Mouse (Mus musculus) layer of hippocampus, postnatal 25 days (tissue): ENCODE results near the gene Gpr87. TPM values are rescaled to one million over a fixed set of nuclear protein-coding genes. Genes with fewer than 3 reads are reported as not detected.

Experiments
- DNase-seq, 2 experiments: peaks; one replicate each; pipeline ENCODE4 v3.0.0; 2022; ENCODE audit warnings: mixed read lengths in 2 of 2, low spot score in 1 of 2; ENCODE audit errors: extremely low spot score in 1 of 2
- total RNA-seq, 2 experiments: library from RNA; stranded (reverse); gene quantifications; 2 replicates each; pipeline ENCODE4 v1.2.3; 2021

The Gpr87 gene
- total RNA-seq, 2 experiments from 2014 or later = not detected

DNA sequence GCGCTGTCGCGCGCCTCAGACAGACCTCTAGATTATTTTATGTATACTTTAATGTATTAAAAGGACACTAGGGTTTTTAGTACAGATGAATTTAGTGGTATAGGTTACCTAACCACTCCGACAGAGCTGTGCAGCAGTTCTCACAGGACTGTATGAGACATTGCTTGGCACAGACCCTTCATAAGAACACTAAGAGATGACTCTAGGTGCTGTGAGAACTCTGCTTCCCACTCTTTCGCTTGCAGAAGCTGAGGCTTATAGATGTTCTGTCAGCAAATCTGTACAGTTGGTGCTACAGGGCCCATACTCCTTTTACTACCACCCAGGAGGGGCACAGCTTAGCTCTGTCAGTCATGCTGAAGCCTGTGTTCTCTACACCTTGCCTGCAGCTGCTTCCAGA, 3.2 kb downstream of the Gpr87 start:
- DNase-seq = no peak

DNA sequence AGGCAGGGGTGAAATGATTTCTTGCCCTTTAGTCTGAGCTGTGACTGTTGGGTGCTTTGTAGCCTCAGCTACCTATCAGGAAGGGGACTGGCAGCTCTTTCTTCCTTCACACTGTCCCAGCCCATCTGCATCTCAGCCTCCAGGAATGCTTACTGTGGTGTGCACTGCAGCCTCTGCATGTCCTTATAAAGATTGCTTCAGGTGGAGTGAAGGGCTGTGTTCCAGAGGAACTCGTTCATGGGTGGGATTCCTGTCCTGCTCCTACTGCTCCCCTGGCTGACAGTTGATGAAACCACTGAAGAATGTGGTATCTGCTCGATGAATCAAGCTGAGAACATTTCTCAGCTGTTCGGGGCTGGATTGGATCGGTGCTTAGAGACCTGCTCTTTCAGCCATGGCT, 7.6 kb downstream of the Gpr87 start:
- DNase-seq = no peak

DNA sequence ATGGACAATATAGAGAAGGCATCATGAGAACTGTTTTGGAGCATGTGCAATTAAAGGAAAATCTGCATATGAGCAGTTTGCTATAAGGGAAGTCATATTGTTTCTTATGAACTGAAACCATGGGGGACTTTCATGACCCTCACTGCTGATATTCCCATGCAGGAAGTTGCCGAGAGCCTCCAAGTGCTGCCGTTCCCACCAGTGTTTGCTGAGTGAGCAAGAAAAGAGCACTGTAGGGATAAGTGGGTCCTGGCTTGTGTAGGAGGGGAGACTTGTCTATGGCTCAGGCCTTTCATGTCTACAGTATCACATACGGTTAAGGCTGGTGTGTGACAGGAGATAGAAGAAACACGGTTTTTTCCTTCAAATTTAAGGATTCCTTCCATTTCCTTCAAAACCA, 9.2 kb downstream of the Gpr87 start:
- DNase-seq = no peak

DNA sequence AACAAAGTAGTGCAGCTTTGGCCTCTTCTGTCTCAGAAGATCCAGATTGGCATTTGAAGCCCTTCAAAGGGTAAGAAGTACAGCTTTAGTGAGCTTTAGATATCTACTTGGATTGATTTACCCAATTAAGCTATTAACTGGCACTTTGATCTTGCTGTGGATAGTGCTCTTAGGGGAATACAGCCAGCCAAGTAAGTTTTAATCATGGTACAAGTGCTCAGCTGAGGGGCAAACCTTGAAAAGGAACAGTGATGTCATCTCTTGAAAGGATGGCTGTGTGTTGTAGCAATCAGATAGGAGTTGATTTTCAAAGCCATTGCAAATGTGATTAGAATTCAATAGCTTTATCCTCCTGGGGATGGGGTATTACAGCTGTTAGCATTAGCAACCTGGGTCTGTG, 12.8 kb downstream of the Gpr87 start:
- DNase-seq = no peak

DNA sequence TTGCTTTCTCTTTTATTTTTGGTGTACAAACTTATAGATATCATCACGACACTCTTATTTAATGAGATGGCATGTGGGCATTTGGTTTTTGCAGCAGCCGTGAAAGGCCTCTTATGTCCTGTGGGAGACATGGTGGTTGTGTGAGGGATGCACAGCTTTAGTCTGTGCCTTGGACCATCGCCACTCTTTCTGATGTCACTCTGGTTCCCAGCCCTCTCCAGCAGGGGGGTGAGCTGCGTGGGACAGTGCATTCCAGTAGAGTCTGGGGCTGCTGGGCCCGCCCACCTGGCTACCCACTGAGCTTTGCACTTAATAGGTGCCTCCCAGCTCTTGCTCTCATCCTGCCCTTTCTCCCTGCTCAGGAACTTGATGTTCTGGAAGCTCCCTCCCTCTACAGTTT, 13.8 kb downstream of the Gpr87 start:
- no peak for DNase-seq

DNA sequence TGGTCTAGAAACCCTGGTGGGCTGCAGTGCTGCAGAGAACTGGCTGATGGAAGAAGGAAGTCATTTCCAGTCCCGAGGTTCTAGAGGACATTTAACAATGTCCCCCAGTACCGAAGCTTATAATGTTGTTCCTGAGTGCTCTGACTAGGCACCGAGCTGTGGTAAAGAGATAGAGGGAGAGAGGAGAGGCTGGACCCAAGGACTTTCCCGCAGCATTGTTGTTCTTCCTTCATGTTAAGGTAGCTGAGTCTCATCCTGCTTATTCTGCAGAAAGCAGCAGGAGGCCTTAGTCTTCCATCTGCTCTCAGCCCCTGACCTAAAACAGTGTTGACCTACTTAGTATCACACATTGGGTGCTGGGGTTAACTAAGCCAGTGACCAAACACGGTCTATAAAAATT, 18.0 kb downstream of the Gpr87 start:
- no peak for DNase-seq

DNA sequence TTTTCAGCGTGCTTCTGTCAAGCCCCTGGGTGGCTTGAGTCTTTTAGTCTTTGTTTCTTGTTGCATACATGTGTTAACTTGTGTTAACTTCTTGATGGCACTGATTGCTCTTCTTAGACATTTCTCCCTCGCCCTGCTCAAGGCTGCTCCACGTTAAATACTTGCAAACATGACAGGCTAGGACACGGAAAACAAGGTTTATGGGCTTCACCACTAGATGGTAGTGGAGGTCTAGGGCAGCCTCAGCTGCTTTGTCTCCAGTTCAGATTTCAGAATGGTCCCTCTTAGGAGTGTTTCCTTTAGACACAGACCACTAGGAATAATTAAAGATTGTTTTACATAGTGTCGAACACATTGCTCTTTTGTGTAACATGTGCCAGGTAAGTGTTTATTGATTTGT, 19.7 kb downstream of the Gpr87 start:
- peak in 1 of 2 experiments; percentile 39 for DNase-seq

DNA sequence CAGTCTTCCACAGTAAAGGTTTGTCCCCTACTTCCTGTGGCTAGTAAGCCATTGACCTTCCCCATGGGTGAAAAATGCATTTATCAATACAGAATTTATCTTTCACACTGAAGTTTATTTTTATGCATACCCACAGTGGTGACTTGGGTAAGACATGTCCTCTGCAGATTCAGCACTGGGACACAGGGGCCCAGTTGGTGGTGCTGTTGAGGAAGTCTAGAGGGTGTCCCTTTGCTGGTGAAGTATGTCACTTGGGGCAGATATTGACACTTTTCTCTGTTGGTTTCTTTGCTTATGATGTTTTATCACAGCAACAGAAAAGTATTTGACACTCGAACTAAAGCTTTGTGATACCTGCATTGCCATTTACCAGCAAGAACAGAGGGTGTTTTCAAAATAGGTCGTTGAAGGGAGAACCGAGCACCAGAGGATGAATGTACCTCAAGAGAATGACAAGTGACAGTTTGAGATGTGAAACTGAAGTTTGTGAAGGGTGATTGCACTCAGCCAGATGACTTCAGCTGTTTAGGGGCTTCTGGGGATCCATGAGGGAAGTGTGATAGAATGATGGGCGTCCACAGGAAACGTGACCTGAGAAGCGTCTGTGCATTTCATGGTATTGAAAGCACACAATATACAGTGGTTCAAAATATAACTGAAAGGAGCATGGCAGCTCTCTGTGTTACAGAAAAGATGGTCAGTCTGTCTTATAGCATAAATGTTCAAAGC, 20.3 kb downstream of the Gpr87 start:
- no peak for DNase-seq

DNA sequence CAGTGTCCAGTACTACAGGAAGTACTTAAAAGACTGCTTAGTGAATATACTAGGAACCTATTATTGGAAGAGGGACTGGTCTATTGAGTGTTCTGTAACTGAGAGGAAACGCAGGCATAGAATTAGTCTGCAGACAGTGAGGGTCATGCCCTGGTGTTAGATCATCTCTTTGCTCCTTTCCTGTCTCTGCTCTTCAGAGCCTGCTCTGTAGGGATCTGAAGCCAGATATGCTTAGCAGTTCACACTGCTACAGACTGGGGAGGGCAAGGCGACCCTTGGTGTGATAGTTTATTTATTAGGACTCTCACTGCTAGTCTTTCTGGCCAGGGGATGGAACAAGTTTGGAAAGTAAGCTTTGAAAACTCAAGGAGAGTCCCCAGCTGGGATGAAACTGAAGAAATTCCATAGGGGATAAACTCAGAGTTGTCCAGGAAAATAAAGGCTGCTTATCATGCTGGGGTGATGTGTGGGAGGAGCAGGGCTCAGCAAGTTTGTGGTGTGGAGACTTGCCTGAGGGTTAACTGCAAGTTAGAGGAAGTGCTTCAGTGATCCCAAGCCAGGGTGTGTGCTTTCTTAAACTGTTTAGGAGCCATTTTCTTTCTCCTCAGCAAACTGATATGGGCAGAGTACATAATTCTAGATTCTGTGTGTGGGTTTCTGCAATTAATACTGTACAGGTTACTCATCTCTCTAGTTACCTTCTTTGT, 24.8 kb downstream of the Gpr87 start:
- no peak for DNase-seq

DNA sequence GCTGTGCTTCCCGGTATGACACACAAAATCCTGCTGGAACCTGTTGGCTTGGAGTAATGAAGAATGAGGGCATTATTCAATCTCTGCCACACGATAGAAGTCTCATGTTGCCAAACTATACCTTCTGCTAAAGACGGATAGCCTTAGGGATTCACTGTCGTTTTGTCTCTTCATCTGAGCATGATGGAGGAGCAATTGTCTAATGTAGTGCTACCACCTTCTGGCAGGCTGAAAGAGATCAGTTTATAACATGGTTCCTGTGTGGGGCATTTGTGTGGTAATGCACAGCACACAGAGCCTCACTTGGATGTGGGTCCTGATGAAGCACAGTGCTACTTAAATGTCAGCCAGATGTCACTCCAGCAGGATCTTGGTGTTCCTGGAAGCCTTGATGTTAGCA, 25.7 kb downstream of the Gpr87 start:
- no peak for DNase-seq

DNA sequence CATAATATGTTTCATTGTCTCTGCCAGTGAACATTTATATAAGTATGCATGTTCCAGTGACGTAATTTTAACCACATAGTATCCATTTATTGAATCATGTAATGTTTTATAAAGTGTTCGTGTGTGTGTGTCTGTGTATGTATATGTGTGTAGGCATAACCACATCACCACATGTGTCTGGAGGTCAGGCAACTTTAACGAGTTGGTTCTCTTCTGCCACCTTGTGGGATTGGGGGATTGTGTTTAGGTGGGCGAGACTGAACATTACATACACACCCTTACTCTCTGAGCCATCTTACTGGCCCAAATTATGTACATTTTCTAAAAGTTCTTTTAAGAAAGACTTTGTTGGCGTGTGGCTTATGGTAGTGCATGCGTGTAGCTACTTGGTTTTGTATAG, 26.4 kb downstream of the Gpr87 start:
- no peak for DNase-seq

DNA sequence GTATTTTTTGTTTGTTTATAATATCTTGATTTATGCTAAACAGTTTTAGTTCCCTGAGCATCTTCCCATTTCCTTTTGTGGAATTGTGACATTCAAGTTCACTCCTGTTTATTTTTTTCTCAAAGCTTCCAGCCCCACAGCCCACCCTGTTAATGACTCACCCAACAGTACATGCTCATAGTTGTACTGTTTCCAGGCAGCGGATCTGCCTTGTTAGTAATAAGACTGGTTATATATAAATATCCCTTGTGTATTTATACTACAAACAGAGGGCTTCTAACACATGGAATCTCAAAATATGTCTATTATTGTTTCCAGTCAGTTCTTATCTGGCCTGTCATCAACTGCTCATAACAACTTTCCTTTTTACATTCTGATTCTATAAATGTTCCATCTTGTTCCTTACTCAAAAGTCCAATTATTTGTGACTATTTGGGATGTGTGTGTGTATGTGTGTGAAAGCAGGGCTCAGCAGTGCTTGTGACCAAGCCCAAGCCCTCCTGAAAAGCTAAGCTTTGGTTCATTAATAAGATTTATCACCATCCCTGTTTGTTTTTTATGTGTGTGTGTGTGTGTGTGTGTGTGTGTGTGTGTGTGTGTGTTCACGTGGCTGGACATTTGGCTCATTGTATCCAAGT, 27.4 kb downstream of the Gpr87 start:
- no peak for DNase-seq

DNA sequence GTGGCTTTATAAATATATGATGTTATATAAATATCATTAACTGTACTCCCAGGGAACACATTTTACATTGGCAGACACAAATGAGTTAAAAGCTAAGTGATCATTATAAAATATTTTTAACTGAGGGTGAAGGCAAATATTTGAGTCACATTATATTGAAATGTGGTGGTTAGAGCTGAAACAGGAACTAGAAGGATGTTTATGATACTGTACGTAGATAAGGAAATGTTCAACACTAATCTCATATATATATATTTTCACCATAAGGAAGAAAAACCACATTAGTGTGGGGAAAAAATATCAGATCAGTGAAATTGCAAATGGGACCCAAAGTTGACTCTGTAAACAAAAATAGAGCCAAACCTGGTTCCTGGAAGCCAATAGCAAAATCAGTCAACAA, 34.4 kb downstream of the Gpr87 start:
- DNase-seq = no peak

DNA sequence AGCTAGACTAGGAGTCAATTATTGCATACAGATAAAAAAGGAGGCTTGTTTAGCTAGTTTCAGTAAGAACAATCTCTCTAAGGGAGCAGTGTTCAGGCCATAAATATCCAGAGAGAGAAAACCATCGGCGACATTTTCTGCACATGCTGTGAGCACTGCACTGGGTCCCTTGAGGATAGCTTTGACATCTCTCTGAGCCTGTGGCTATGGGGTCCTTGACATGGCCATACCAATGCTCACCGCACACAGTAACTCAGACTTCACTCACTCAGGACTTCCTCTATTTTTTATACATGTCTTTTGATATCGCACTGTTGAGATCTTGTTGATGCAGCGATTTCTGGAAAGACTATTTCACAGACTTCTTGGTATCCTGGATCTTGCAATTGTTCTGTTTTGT, 37.9 kb downstream of the Gpr87 start:
- DNase-seq = no peak

DNA sequence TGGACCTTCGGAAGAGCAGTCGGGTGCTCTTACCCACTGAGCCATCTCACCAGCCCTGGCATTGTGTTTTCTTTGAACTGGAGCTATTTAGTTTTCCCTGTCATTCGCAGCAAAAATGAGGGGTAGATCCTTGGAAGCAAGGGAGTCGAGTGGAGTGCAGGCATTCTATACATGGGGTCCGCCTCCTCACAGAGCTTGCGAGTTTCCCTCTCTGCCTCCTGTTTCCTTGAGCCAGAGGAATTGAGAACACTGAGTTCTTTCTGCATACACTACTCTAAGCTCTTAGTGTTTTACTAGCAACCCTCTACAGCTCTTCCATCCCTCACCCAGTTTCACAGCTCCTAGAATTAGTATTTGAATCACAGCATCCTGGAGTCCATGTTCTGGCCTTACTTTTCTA, 39.5 kb downstream of the Gpr87 start:
- DNase-seq = no peak

DNA sequence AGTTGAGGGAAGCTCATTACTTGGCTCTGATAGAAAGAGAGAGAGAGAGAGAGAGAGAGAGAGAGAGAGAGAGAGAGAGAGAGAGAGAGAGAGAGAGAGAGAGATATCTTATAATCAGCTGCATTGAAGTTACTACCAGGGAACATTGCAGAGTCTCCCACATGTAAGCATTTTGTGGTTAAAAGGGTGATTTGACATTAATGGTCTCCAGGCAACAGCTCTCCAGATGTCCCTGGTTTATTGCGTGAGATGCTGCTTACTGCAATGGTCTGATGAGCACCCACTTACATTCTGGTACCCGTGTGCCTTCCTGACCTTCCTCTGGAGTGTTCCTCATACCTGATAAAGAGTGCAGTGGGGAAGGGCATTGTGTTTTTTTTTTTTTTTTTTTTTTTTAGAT, 40.0 kb downstream of the Gpr87 start:
- DNase-seq = no peak

DNA sequence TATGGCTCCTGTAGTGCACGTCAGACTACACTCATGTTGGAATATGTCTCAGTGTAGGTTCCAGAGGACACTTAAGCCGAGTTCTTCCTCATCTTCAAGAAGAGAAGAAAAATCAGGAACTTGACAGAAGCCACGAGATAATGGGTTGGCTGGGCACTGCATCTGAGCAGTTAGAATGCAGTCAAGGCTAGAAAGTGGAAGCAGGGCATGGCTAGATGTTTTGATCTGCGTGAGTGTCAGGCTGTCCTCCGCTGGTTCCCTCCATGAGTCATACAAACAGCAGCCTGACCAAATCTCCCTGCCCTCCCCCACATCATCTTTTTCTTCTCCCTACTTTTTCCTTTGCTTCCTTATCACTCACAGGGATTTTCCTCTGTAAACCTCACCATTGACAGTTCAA, 41.5 kb downstream of the Gpr87 start, which contains the start of gene P2ry14:
TSS of gene P2ry14 (minus strand) at position 195 of the 400 bp plus-strand sequence.
- DNase-seq = no peak

DNA sequence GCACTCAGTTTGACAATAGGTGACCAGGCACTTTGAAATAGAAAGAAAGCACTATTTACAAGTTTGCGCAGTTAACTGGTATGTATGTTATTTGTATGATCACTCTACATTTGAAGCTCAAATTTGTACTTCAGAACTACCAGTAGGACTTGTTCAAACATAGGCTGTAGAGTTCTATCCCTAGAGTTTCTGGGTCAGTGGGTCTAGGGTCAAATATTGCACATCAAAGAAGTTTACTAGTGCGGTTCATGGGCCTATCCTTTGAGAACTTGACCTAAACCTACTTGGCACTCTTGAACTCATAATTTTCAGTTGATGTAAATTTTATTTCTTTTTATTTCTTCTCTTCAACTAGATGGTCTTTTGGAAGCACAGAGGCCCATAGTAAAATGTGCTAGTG, 44.3 kb downstream of the Gpr87 start:
- no peak for DNase-seq

DNA sequence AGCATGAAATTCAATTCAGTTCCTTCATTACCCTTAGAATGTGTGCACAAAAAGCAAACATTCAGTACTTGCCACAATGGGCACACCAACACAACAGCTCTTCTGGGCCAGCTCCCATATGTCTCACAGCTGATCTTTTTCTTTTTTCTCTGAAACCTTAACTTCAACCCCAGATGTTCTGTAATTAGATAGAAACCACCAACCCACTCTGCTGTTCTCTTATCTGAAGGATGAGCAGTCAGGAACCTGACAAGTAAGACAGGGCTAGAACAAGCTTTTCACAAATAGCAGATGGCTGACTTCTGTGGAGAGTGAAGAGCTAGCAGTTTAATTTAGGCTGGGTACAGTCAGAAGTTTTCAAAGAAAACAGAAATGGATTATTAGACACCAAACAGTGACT, 45.3 kb downstream of the Gpr87 start:
- no peak for DNase-seq

DNA sequence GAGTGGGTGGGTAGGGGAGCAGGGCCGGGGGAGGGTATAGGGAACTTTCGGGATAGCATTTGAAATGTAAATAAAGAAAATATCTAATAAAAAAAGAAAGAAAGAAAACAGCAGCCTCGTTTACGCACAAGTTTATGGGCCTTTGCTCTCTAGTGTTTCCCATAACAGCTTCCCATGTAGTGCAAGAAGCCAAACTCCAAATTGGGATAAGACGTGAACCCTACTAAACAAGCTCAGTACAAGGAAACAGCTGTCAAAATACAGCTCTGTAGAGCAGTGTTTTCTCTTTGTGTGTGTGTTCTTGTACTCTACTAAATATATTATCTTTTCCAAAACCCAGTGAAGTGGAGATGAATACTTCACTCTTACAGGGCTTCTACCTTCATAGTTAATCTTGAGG, 49.7 kb downstream of the Gpr87 start:
- DNase-seq = no peak

DNA sequence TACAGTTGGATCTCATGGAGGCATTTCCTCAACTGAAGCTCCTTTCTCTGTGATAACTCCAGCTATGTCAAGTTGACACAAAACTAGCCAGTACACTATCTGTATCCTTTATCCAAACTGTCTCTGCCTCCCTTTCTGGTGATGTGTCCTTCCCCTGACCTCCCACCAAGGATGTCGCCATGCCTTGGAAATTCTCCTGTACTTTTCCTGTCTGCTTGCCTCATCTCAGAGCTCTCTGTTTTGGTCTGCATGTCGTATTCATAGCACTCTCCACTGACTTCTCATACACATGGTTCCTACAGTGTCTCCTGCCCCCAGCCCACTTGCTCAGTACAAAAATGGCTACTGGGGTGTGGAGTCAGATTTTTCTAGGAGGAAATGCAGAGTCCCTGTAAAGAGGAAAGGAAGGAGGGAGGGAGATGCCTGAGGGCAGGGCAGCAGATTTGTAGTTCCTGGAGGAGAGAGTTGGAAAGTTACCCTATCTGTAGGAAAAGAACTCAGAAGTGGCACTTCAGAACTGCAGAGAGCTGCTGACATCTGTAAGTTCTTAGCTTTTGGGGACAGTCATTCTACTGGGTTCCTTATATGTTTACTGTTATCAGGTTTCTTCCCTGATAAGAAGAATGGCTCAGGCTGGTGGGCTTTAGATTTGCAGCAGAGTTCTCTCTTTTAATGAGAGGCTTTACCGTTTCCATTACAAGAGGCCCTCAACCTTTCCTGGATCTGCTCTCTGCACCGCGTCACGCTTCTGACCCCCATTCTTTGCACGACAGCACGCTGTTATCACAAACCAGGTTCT, 53.2 kb downstream of the Gpr87 start:
- DNase-seq = no peak
